Mouse (Mus musculus) limb, embryonic 12.5 days (tissue): ENCODE measurements at regions not wholly inside any gene's neighbourhood (a gene's known extent, or its start where the extent isn't known, plus 50 kb on each side); places are given as distances from the start of the nearest gene placed in this dataset.

Source experiments
- ATAC-seq: fragments of 200-750 bp; cut with Nextera tagmentation; 2 replicates; pipeline ENCODE4 v1.8.0; 2017; ENCODE audit warnings: low read depth, moderate TSS enrichment; ENCODE audit not compliant: insufficient number of reproducible peaks, insufficient read depth, low FRiP score, low TSS enrichment
- H3K27ac ChIP-seq: fragments of 300-500 bp; sonication (generic); 2 replicates; pipeline ENCODE4 v1.5.1; 2016; ENCODE audit warnings: mild to moderate bottlenecking, moderate library complexity
- H3K27me3 ChIP-seq: fragments of 300-500 bp; sonication (generic); 2 replicates; pipeline ENCODE4 v1.6.1; 2016; ENCODE audit warnings: mild to moderate bottlenecking, moderate library complexity
- H3K36me3 ChIP-seq: fragments of 300-500 bp; sonication (generic); 2 replicates; pipeline ENCODE4 v1.6.1; 2016; ENCODE audit warnings: mild to moderate bottlenecking, moderate library complexity
- H3K4me1 ChIP-seq: fragments of 300-500 bp; sonication (generic); replicated peaks from 2 replicates; pipeline ENCODE4 v1.6.1; 2016
- H3K4me2 ChIP-seq: fragments of 300-500 bp; sonication (generic); 2 replicates; pipeline ENCODE4 v1.6.1; 2016; ENCODE audit warnings: mild to moderate bottlenecking, moderate library complexity
- H3K4me3 ChIP-seq: fragments of 300-500 bp; sonication (generic); replicated peaks from 2 replicates; pipeline ENCODE4 v1.5.1; 2016; ENCODE audit warnings: mild to moderate bottlenecking
- H3K9ac ChIP-seq: fragments of 300-500 bp; sonication (generic); replicated peaks from 2 replicates; pipeline ENCODE4 v1.6.1; 2016; ENCODE audit warnings: mild to moderate bottlenecking, moderate library complexity
- H3K9me3 ChIP-seq: fragments of 300-500 bp; sonication (generic); 2 replicates; pipeline ENCODE4 v1.6.1; 2016; ENCODE audit warnings: mild to moderate bottlenecking, moderate library complexity
- WGBS: fragments of 180-500 bp; shearing (Covaris S2); methylation state at CpG from one replicate; pipeline ENCODE4 v1.1.7; 2016; 5-methylcytosine and 5-hydroxymethylcytosine counted together

DNA sequence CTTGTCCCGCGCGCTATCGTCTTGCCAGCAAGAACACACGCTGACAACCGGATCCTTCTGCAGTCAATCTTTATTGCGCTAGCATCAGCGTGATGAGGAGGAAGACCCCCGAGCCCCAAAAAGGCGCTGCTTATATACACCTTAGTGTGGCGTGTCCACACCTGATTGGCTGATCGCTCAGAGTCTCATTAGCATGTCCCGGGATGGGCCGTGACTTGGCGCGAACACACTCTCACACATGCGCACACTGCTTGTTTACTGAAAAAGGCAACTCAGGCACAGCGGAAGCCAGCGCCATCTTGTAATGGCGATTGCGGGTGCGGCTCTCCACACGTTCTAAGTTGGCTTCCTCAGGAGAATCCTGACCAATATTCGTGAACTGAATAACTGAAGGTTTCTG is 111.5 kb downstream of the Tsen15 start:
- Histone ChIP-seq H3K9ac (no peak overlapping the region), H3K4me1 (no peaks in the 10 kb centered on the region), H3K27me3 (no peaks in the 10 kb centered on the region), H3K9me3 (no peaks in the 10 kb centered on the region), H3K36me3 (no peaks in the 10 kb centered on the region), H3K4me2 (no peak overlapping the region), H3K4me3 (no peak overlapping the region), H3K27ac (no peak overlapping the region)
- 98% methylated on average over 24 of the region's 24 CpGs for WGBS
- ATAC-seq: no peak

DNA sequence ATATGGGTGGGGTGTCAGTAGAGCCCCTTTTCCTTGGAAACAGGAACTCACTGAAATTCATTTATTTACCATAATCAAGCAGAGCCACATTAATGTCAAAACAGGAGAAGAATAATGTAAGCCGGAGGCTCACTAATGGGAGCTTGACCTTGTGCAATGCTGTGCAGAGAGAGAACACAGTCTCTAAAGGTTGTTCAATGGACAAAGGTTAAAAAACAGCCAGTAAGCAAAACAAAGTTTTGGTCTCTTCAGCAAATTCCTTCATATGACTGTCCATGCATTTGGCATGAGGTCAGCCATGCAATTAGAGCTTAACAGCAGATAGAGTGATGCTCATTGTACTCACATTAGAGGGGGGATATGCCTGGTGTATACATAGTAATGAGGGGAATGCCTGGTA is 113.1 kb downstream of the Tsen15 start:
- Histone ChIP-seq H3K36me3 (no peaks in the 10 kb centered on the region), H3K9ac (no peak overlapping the region), H3K9me3 (no peaks in the 10 kb centered on the region), H3K4me3 (no peak overlapping the region), H3K27me3 (no peaks in the 10 kb centered on the region), H3K4me2 (no peak overlapping the region), H3K27ac (no peak overlapping the region), H3K4me1 (no peaks in the 10 kb centered on the region)
- 87% methylated on average over 1 of the region's 1 CpGs for WGBS
- ATAC-seq: no peak

GRCm38 (mm10) chr1:152269936-152270702 is 116.4 kb downstream of the Tsen15 start:
- no peak overlapping the region for H3K27ac ChIP-seq
- no peaks in the 10 kb centered on the region for H3K9me3 ChIP-seq
- H3K4me3 ChIP-seq: no peak overlapping the region
- no peaks in the 10 kb centered on the region for H3K4me1 ChIP-seq
- 87% methylated on average over 10 of the region's 10 CpGs for WGBS
- no peak overlapping the region for H3K4me2 ChIP-seq
- ATAC-seq: no peak
- no peaks in the 10 kb centered on the region for H3K36me3 ChIP-seq
- H3K27me3 ChIP-seq: no peaks in the 10 kb centered on the region
- H3K9ac ChIP-seq: no peak overlapping the region

DNA sequence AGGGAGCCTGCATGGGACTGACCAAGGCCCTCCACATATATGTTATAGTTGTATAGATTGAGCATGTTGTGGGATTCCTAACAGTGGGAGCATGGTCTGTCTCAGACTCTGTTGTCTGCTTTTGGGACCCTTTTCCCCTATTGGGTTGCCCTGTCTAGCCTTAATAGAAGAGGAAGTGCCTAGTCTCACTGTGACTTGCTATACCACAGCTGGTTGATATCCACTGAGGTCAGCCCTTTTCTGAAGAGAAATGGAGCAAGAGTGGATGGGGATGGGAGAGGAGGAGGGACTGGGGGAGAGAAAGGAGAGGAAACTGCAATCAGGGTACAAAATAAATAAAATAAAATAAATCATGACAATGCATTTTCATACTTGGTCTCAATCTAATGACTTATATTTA is 120.1 kb downstream of the Tsen15 start:
- ATAC-seq: no peak

GRCm38 (mm10) chr1:152264981-152265380 is 121.5 kb downstream of the Tsen15 start:
- Histone ChIP-seq H3K27me3 (no peaks in the 10 kb centered on the region), H3K27ac (no peak overlapping the region), H3K4me1 (no peaks in the 10 kb centered on the region), H3K9me3 (no peaks in the 10 kb centered on the region), H3K36me3 (no peaks in the 10 kb centered on the region), H3K9ac (no peak overlapping the region), H3K4me2 (no peak overlapping the region), H3K4me3 (no peak overlapping the region)
- 81% methylated on average over 6 of the region's 6 CpGs for WGBS
- ATAC-seq: no peak

More for the DNA sequence above, 120.1 kb downstream of the Tsen15 start:
- H3K36me3 ChIP-seq: no peaks in the 10 kb centered on the region
- H3K4me3 ChIP-seq: no peak overlapping the region
- H3K27ac ChIP-seq: no peak overlapping the region
- H3K27me3 ChIP-seq: no peaks in the 10 kb centered on the region
- no peaks in the 10 kb centered on the region for H3K9me3 ChIP-seq
- H3K4me1 ChIP-seq: no peaks in the 10 kb centered on the region
- H3K4me2 ChIP-seq: no peak overlapping the region
- H3K9ac ChIP-seq: no peak overlapping the region

GRCm38 (mm10) chr1:152261472-152261871 is 125.0 kb downstream of the Tsen15 start:
- H3K9me3 ChIP-seq: no peaks in the 10 kb centered on the region
- no peak overlapping the region for H3K27ac ChIP-seq
- H3K27me3 ChIP-seq: no peaks in the 10 kb centered on the region
- no peaks in the 10 kb centered on the region for H3K4me1 ChIP-seq
- H3K4me3 ChIP-seq: no peak overlapping the region
- 36% methylated on average over 4 of the region's 4 CpGs for WGBS
- no peak overlapping the region for H3K9ac ChIP-seq
- ATAC-seq: no peak
- no peak overlapping the region for H3K4me2 ChIP-seq
- no peaks in the 10 kb centered on the region for H3K36me3 ChIP-seq

- H3K27me3 ChIP-seq: no peaks in the 10 kb centered on the region
- no peak overlapping the region for H3K9ac ChIP-seq
- H3K9me3 ChIP-seq: no peaks in the 10 kb centered on the region
- 94% methylated on average over 1 of the region's 1 CpGs for WGBS
- no peak overlapping the region for H3K4me2 ChIP-seq
- no peak overlapping the region for H3K27ac ChIP-seq
- ATAC-seq: no peak
- no peak overlapping the region for H3K4me3 ChIP-seq
- H3K4me1 ChIP-seq: no peaks in the 10 kb centered on the region
- H3K36me3 ChIP-seq: no peaks in the 10 kb centered on the region
Measured at GRCm38 (mm10) chr1:152260950-152261349, 125.5 kb downstream of the Tsen15 start.

DNA sequence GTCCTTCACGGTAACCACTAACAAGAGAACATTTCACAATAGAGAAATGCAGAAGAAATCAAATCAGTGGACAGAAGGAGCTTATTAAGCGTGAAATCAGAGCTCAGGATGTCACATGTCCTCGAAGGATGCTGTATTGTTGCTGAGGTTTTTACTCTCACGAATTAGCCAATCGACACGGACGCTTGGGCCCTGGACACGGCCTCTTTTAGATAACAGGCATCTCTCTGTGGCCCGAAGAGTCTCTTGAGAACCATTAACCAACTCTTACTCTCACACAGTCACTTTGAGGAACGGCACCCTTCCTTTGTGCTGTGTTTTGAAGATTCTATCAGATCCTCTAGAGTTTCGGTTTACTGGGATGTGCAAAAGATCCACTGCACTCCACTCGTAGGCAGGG is 128.2 kb downstream of the Tsen15 start:
- 83% methylated on average over 12 of the region's 12 CpGs for WGBS
- no peaks in the 10 kb centered on the region for H3K36me3 ChIP-seq
- no peak overlapping the region for H3K27ac ChIP-seq
- H3K27me3 ChIP-seq: no peaks in the 10 kb centered on the region
- H3K9me3 ChIP-seq: no peaks in the 10 kb centered on the region
- H3K9ac ChIP-seq: no peak overlapping the region
- H3K4me2 ChIP-seq: no peak overlapping the region
- no peak for ATAC-seq
- no peak overlapping the region for H3K4me3 ChIP-seq
- H3K4me1 ChIP-seq: no peaks in the 10 kb centered on the region

DNA sequence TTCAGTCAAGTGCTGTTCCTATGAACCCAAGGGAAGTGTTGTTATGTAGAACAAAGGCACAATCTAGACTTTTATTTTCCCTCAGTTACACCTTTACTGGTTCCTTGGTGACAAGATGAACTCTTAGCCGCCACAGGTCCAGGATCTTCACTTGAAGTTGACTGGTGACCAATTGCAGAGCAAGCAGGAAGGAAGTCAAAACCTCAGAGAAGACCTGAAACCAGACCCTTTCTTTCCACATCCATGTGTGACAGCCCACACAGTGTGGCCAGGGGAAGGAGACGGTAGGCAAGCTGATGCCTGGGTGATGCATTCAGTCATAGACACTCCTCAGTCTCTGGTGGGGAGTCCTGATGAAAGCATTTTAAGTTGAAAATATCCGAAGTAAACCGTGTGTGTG is 132.6 kb downstream of the Tsen15 start:
- Histone ChIP-seq H3K27me3 (no peaks in the 10 kb centered on the region), H3K4me2 (no peak overlapping the region), H3K36me3 (no peaks in the 10 kb centered on the region), H3K4me1 (no peaks in the 10 kb centered on the region), H3K9me3 (0 out of 2 replicates have a peak, but pooled peaks cover under 1% of the 10 kb centered on the region), H3K27ac (no peak overlapping the region), H3K4me3 (no peak overlapping the region), H3K9ac (no peak overlapping the region)
- ATAC-seq: no peak
- WGBS: 82% methylated on average over 4 of the region's 4 CpGs

GRCm38 (mm10) chr1:152253486-152253885 is 133.0 kb downstream of the Tsen15 start:
- H3K9me3 ChIP-seq: 0 out of 2 replicates have a peak, but pooled peaks cover 3% of the 10 kb centered on the region
- ATAC-seq: no peak

GRCm38 (mm10) chr1:152252658-152253267 is 133.7 kb downstream of the Tsen15 start:
- H3K27ac ChIP-seq: no peak overlapping the region
- H3K4me3 ChIP-seq: no peak overlapping the region
- 64% methylated on average over 9 of the region's 9 CpGs for WGBS
- H3K4me2 ChIP-seq: no peak overlapping the region
- H3K4me1 ChIP-seq: no peaks in the 10 kb centered on the region
- H3K36me3 ChIP-seq: no peaks in the 10 kb centered on the region
- H3K9me3 ChIP-seq: 0 out of 2 replicates have a peak, but pooled peaks cover 3% of the 10 kb centered on the region
- ATAC-seq: no peak
- no peaks in the 10 kb centered on the region for H3K27me3 ChIP-seq
- no peak overlapping the region for H3K9ac ChIP-seq

More at GRCm38 (mm10) chr1:152253486-152253885, 133.0 kb downstream of the Tsen15 start:
- Histone ChIP-seq H3K4me3 (no peak overlapping the region), H3K27me3 (no peaks in the 10 kb centered on the region), H3K27ac (no peak overlapping the region), H3K4me2 (no peak overlapping the region), H3K36me3 (no peaks in the 10 kb centered on the region), H3K9ac (no peak overlapping the region), H3K4me1 (no peaks in the 10 kb centered on the region)
- 80% methylated on average over 4 of the region's 4 CpGs for WGBS

GRCm38 (mm10) chr1:152241026-152241425 is 145.5 kb downstream of the Tsen15 start:
- Histone ChIP-seq H3K4me1 (no peaks in the 10 kb centered on the region), H3K27ac (no peak overlapping the region), H3K9me3 (no peaks in the 10 kb centered on the region), H3K9ac (no peak overlapping the region), H3K4me2 (no peak overlapping the region), H3K36me3 (no peaks in the 10 kb centered on the region), H3K27me3 (no peaks in the 10 kb centered on the region), H3K4me3 (no peak overlapping the region)
- 94% methylated on average over 9 of the region's 9 CpGs for WGBS
- no peak for ATAC-seq
